Mouse (Mus musculus) limb, embryonic 10.5 days (tissue): Measurements from ENCODE around the gene Tmprss13. TPM values are rescaled to one million over a fixed set of nuclear protein-coding genes. Genes with fewer than 3 reads are reported as not detected.

ENCODE experiments used
- DNase-seq: peaks from one replicate; pipeline ENCODE4 v3.0.0-alpha.2; 2017; ENCODE audit warnings: low spot score
- H3K27ac ChIP-seq: fragments of 300-500 bp; sonication (generic); 2 replicates; pipeline ENCODE4 v1.5.1; 2016; ENCODE audit warnings: mild to moderate bottlenecking
- H3K27me3 ChIP-seq: fragments of 300-500 bp; sonication (generic); 2 replicates; pipeline ENCODE4 v1.6.1; 2016; ENCODE audit warnings: low read depth, mild to moderate bottlenecking; ENCODE audit not compliant: poor library complexity, severe bottlenecking
- H3K36me3 ChIP-seq: fragments of 300-500 bp; sonication (generic); 2 replicates; pipeline ENCODE4 v1.6.1; 2016; ENCODE audit warnings: mild to moderate bottlenecking, moderate library complexity
- H3K4me1 ChIP-seq: fragments of 300-500 bp; sonication (generic); 2 replicates; pipeline ENCODE4 v1.6.1; 2016
- H3K4me3 ChIP-seq: fragments of 300-500 bp; sonication (generic); 2 replicates; pipeline ENCODE4 v1.5.1; 2016; ENCODE audit warnings: mild to moderate bottlenecking, moderate library complexity
- H3K9me3 ChIP-seq: fragments of 300-500 bp; sonication (generic); replicated peaks from 2 replicates; pipeline ENCODE4 v1.6.1; 2016; ENCODE audit warnings: mild to moderate bottlenecking
- WGBS: fragments of 180-500 bp; shearing (Covaris S2); methylation state at CpG from one replicate; pipeline ENCODE4 v1.1.7; 2016; 5-methylcytosine and 5-hydroxymethylcytosine counted together
- polyA plus RNA-seq: library from polyadenylated mRNA; unstranded; fragments of >200 nt; fragmentation: Nextera tagmentation; extraction: Ambion mirVana; gene quantifications from 2 replicates; pipeline ENCODE4 v1.2.1, GENCODE M21; 2016

Tmprss13 gene
- polyA plus RNA-seq, 1 experiment from 2014 or later = 0.51 TPM

DNA sequence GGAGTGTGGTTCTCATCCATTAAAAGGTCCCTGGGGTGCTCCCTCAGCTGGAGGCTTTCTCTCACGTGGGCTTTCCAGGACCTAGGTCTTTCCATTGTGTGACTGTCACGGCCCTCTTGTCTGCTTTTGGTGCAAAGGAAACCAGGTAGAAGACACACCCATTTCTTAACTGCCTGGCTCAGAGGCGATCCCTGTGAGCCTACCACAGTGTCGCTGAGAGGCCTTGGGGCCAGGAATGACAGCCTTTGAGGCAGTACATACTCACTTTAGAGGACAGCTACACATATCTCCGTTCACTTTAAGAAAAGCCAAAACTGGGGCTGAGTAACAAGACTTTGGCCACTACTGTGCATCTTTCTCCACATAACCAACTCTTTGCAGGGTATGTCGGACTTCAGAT is 29.7 kb downstream of the Tmprss13 start:
- no peak for DNase-seq
- no peaks in the 10 kb centered on the region for H3K9me3 ChIP-seq
- WGBS = 84% methylated on average over 6 of the region's 6 CpGs

GRCm38 (mm10) chr9:45349181-45349580 is 30.3 kb downstream of the Tmprss13 start:
- no peaks in the 10 kb centered on the region for H3K27me3 ChIP-seq
- WGBS = 55% methylated on average over 4 of the region's 4 CpGs
- no peaks in the 10 kb centered on the region for H3K9me3 ChIP-seq
- H3K4me3 ChIP-seq = no peak overlapping the region
- H3K27ac ChIP-seq = no peak overlapping the region
- no peaks in the 10 kb centered on the region for H3K36me3 ChIP-seq
- DNase-seq = no peak
- no peaks in the 10 kb centered on the region for H3K4me1 ChIP-seq

More for the DNA sequence above, 29.7 kb downstream of the Tmprss13 start:
- no peak overlapping the region for H3K4me3 ChIP-seq
- H3K27me3 ChIP-seq = no peaks in the 10 kb centered on the region
- H3K36me3 ChIP-seq = no peaks in the 10 kb centered on the region
- H3K27ac ChIP-seq = no peak overlapping the region
- no peaks in the 10 kb centered on the region for H3K4me1 ChIP-seq

DNA sequence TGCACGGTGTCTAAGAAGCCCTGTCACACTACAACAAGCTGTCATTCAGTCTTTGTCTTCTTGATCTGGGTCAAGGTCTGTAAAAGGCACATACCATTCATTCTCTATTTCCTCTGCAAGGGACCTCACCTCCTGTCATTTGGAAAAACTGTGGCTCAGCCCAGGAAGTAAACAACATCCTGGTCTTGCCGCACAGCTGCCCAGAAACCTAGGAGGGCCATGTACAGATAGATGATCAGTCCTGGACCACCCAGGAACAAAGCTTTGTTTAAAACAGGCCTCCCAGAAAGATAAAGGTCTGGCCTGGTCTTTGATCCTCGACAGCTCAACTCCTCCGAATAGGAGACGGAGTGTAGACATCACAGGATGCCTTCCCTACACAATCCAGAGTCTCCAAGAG is 31.0 kb downstream of the Tmprss13 start:
- Histone ChIP-seq H3K27me3 (no peaks in the 10 kb centered on the region), H3K4me1 (no peaks in the 10 kb centered on the region), H3K4me3 (no peak overlapping the region), H3K9me3 (no peaks in the 10 kb centered on the region), H3K36me3 (no peaks in the 10 kb centered on the region), H3K27ac (no peak overlapping the region)
- no peak for DNase-seq
- WGBS = 27% methylated on average over 5 of the region's 5 CpGs

DNA sequence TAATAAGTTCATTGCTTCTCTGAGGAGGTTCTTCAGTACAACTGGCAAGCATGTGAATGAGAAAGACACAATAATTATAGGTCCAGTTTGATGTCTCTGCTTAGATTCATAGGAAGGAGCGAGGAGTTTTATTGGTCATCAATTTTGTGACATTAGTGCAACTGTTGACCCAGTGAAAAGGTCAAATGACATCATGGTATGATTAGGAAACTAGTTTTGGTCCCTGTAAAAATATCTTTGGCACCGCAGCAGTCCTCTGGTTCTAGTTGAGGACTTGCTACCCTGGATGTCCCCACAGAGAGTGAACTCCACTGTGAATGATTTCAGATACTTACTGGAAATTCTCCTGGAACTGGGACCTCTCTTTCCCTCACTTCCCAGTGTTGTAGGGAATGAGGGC is 36.3 kb downstream of the Tmprss13 start:
- Histone ChIP-seq H3K27me3 (no peaks in the 10 kb centered on the region), H3K27ac (no peak overlapping the region), H3K36me3 (no peaks in the 10 kb centered on the region), H3K4me3 (no peak overlapping the region), H3K9me3 (no peaks in the 10 kb centered on the region), H3K4me1 (peaks cover 14% of the 10 kb centered on the region)
- WGBS = 83% methylated on average over 2 of the region's 2 CpGs
- no peak for DNase-seq

DNA sequence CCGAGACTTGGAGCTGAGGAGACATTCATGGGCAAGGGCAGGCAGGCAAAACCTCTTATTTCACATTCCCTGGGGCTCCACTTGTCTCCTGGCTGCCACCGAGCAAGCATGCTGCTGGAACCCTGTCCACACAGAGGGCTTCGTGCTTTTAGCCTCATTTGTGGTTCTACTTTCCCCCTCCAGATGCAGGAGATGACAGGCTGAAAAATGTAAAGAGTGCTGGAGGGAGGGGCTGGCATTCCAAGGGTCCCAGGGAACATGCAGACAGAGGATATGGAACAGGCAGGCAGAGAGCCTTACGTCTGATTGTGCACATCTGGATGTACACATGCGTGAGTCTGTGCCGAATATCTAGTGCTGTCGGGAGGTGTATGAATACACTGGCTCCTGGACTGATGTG is 39.5 kb downstream of the Tmprss13 start:
- Histone ChIP-seq H3K9me3 (no peaks in the 10 kb centered on the region), H3K4me3 (no peak overlapping the region), H3K27me3 (no peaks in the 10 kb centered on the region), H3K36me3 (no peaks in the 10 kb centered on the region), H3K4me1 (peaks cover 21% of the 10 kb centered on the region), H3K27ac (no peak overlapping the region)
- WGBS = 70% methylated on average over 7 of the region's 7 CpGs
- DNase-seq = peak; percentile 34

- Histone ChIP-seq H3K27me3 (no peaks in the 10 kb centered on the region), H3K4me1 (peaks cover 21% of the 10 kb centered on the region), H3K36me3 (no peaks in the 10 kb centered on the region), H3K27ac (no peak overlapping the region), H3K9me3 (no peaks in the 10 kb centered on the region), H3K4me3 (no peak overlapping the region)
- DNase-seq = no peak
- 36% methylated on average over 2 of the region's 2 CpGs for WGBS
Measured at GRCm38 (mm10) chr9:45362051-45362461, 43.2 kb downstream of the Tmprss13 start.

GRCm38 (mm10) chr9:45363639-45364214 is 44.8 kb downstream of the Tmprss13 start:
- Histone ChIP-seq H3K4me1 (peaks cover 21% of the 10 kb centered on the region), H3K27ac (no peak overlapping the region), H3K36me3 (no peaks in the 10 kb centered on the region), H3K4me3 (no peak overlapping the region), H3K27me3 (peaks cover 8% of the 10 kb centered on the region; the same call in 1 of the 2 replicates), H3K9me3 (no peaks in the 10 kb centered on the region)
- WGBS = 71% methylated on average over 7 of the region's 7 CpGs
- DNase-seq = no peak

DNA sequence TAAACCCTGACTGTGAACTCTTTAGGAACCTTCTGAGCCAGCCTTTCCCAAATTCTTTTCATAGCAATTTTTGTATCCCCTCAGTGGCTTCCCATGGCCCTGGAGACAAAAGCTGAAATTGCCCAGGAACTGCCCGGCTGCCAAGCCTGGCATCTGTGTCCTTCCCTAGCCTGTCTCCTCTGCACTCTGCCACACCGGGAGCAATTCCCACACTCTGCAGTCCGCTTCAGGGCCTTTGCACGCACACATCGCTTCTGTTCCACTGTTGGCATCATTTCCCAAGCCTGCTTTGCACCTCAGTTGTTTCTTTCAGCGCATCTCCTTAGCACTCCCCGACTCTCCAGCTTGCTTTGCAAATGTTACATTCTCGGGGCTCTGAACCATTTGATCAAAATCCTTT is 48.8 kb downstream of the Tmprss13 start:
- H3K4me1 ChIP-seq = peaks cover 31% of the 10 kb centered on the region
- 73% methylated on average over 8 of the region's 8 CpGs for WGBS
- no peak overlapping the region for H3K27ac ChIP-seq
- peaks cover 18% of the 10 kb centered on the region; the same call in 1 of the 2 replicates for H3K27me3 ChIP-seq
- H3K36me3 ChIP-seq = peaks cover 2% of the 10 kb centered on the region; the same call in 1 of the 2 replicates
- no peaks in the 10 kb centered on the region for H3K9me3 ChIP-seq
- H3K4me3 ChIP-seq = no peak overlapping the region
- DNase-seq = no peak

- WGBS = 51% methylated on average over 5 of the region's 5 CpGs
- DNase-seq = no peak
- Histone ChIP-seq H3K4me3 (no peak overlapping the region), H3K4me1 (peaks cover 38% of the 10 kb centered on the region), H3K36me3 (peaks cover 6% of the 10 kb centered on the region; the same call in 1 of the 2 replicates), H3K9me3 (no peaks in the 10 kb centered on the region), H3K27me3 (peaks cover 18% of the 10 kb centered on the region; the same call in 1 of the 2 replicates), H3K27ac (no peak overlapping the region)
Measured at GRCm38 (mm10) chr9:45368341-45368901, 49.5 kb downstream of the Tmprss13 start.

- H3K9me3 ChIP-seq = no peaks in the 10 kb centered on the region
- H3K27ac ChIP-seq = peak within 1 kb of the TSS; percentile 90
- H3K4me1 ChIP-seq = peaks cover 40% of the 10 kb centered on the region
- peaks cover 14% of the 10 kb centered on the region for H3K36me3 ChIP-seq
- peak; percentile 89 for DNase-seq
- peaks cover 18% of the 10 kb centered on the region; the same call in 1 of the 2 replicates for H3K27me3 ChIP-seq
- H3K4me3 ChIP-seq = peak within 1 kb of the TSS; percentile 75
- under 1% methylated on average over 28 of the region's 28 CpGs for WGBS
Measured at GRCm38 (mm10) chr9:45370117-45370561, 51.2 kb downstream of the Tmprss13 start, which contains the start of gene Fxyd6. Gene Fxyd6 (plus strand): TSS chr9:45370185.

DNA sequence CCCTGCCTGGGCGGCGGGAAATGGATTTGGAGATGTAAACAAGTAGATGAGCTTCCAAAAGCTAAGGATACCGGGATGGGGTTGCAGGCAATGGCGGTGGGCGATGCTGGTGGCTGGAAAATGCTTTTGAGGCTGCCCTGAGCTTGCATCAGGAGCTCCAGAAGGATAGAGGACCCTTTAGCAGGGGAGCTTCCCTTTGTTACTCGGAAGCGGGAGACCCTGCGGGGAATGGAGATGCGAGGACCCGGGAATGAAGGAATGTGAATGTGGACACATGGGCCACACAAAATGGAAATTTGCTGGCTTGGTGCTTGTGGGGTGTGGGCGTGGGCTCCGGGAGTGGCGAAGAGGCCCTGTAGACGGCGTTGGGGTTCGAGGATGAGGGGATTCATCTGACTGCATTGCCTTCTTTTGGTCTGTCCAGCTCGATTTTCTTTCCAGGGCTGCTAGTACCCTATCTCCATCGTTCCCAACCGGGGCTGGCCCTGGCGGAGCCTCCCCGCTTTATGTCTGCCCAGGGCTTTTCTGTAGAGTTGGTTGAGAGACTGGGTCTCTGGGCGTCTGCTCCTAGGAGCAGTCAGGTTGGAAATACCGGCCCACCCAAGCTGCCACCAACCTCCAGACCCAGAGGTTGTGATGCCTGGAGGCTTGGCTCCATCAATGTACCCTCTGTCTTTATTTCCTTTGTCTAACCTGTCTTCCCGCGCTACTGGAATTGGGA is 51.9 kb downstream of the Tmprss13 start:
- DNase-seq = peak; percentile 45
- peak overlapping the region; percentile 90 for H3K27ac ChIP-seq
- peaks cover 40% of the 10 kb centered on the region for H3K4me1 ChIP-seq
- WGBS = 6% methylated on average over 25 of the region's 25 CpGs
- H3K36me3 ChIP-seq = peaks cover 21% of the 10 kb centered on the region
- no peaks in the 10 kb centered on the region for H3K9me3 ChIP-seq
- peak overlapping the region; percentile 75 for H3K4me3 ChIP-seq
- H3K27me3 ChIP-seq = peaks cover 18% of the 10 kb centered on the region; the same call in 1 of the 2 replicates

DNA sequence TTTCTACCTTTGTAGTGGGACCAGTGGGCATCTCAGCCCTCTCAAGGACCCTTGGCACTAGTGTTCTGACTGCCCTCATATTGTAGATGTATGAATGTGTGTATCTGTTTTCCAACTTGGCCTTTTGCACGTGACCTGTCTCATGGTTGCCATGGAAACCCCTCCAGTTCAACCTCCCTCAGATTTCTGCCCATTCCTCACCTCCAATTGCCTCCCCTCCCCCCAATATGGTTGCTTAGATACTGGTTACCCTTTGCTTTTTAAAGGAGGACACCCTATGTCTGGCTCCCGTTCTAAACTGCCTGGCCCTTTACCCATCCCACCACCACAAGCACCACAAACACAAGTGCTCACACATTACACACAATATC is 52.4 kb downstream of the Tmprss13 start:
- no peaks in the 10 kb centered on the region for H3K9me3 ChIP-seq
- H3K4me1 ChIP-seq = peaks cover 40% of the 10 kb centered on the region
- DNase-seq = no peak
- peak overlapping the region; percentile 75 for H3K4me3 ChIP-seq
- H3K27ac ChIP-seq = peak overlapping the region; percentile 90
- peaks cover 24% of the 10 kb centered on the region for H3K36me3 ChIP-seq
- 33% methylated on average over 2 of the region's 2 CpGs for WGBS
- peaks cover 18% of the 10 kb centered on the region; the same call in 1 of the 2 replicates for H3K27me3 ChIP-seq

GRCm38 (mm10) chr9:45373896-45374295 is 55.0 kb downstream of the Tmprss13 start:
- 70% methylated on average over 3 of the region's 3 CpGs for WGBS
- H3K27ac ChIP-seq = no peak overlapping the region
- no peak overlapping the region for H3K4me3 ChIP-seq
- peaks cover 8% of the 10 kb centered on the region; the same call in 1 of the 2 replicates for H3K27me3 ChIP-seq
- peaks cover 35% of the 10 kb centered on the region for H3K36me3 ChIP-seq
- DNase-seq = no peak
- peaks cover 36% of the 10 kb centered on the region for H3K4me1 ChIP-seq
- no peaks in the 10 kb centered on the region for H3K9me3 ChIP-seq
